Mouse (Mus musculus) neutrophil, adult 83 days (primary cell): ENCODE results near the gene Gm5460. TPM values are rescaled to one million over a fixed set of nuclear protein-coding genes. Genes with fewer than 3 reads are reported as not detected.

ENCODE experiments used
- total RNA-seq, 2 experiments: library from RNA; stranded (reverse); gene quantifications; one replicate each; pipeline ENCODE4 v1.2.4; 2023

The Gm5460 gene
- not detected for total RNA-seq

DNA sequence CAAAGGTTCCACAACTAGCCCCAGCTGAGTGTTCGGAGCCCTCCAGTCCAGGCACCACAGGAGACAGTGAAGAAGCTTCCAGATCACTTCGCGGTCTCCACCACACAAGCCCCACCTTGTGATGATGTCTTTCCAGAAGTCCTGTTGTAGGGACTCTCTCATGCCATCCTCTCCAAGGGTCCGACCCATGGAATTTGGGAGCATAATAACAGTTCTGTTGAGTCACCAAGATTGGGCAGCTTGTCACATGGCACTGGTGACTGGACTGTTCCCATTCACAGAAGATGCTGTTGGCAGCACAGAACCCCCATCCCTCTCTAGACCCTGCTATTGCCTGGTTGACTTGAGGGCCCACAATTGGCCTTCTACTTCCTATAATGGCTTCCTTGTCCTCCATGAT lies at the start of gene Gm5460:
Gene Gm5460, plus strand, starts transcription at position 378 of the 400 bp plus-strand sequence.

DNA sequence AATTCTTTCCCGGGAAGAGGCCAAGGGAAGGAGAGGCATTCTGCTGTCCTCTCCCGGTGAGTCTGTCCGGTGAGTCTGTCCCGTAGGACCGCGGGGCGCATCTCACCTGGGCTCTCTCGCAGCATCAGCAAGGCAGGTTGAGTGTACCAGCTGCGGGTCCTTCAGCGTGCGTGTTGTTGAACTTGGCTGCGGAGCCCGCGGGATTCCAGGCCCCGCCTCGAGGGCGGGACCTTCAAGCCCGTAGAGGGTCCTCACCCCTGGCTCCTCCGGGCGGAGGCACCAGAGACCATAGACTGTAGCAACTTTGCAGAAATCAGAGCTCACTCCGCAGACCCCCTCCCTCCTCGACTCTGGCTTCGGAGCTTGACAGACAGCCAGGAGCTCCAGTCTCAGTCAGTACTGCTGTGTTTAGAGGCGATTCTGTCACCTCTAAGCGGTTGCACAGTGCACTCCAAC lies 37.9 kb upstream of the Gm5460 start, which contains the start of gene Zfp488:
Gene Zfp488, minus strand, starts transcription at position 161 of the 456 bp plus-strand sequence.

DNA sequence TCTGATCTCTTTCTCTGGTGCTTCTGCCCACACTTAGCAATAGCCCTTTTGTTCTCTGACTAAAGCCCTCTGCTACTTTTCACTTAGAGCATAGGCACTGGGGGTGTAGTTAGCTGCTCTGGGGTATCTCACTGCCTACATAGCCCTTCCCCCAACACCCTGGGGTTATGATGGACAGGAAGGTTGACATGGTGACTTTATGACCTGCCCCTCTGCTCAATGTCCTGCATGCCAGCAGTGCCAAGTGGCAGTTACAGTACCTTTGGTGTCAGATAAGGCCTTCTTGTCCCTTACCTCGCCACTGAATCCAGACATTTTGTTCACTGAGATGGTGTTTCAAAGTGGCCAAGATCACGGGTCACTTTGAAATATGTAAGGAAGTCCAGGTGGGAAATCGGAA lies 1.5 kb upstream of the Gm5460 start, which contains the start of gene Gm30083:
Gene Gm30083, minus strand, starts transcription at position 120 of the 400 bp plus-strand sequence.

DNA sequence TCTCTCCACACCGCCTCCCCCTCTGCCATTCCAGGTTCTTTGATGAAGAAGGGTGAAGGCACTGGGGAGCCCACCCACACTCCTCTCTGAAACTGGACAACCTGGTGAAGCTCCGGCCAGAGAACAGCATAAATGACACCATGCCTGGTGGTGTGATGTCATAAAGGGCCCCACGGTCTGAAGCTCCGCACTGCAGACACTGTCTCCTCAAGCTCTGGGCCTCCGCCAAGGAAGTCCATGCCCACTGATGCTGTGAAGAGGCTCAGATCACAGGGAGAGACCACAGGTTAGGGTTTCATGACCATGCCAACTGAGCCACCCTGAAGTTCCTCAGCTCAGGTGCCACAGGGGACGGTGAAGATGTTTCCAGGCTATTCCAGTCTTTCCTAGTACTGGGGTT lies 36.0 kb downstream of the Gm5460 start, which contains the start of gene Antxrl:
Gene Antxrl, plus strand, starts transcription at position 192 of the 400 bp plus-strand sequence.

DNA sequence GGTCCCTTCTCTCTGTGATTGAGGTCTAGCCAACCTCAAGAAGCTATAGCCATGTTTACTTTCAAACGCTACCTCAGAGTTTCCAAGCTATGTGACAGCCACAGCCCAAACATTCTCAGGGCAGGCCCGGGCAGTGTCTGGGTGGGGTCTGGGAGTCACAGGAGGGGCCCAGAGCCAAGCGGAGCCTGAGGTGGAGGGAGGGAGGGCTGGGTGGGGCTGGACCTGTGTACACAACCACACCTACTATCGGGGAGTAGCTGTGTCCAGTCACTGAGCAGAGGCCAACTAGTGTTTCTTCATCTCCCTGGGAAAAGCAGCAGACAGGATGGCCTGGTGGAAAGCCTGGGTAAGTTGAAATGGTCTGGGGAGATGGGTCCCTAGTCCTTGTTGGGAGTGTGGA lies 69.2 kb downstream of the Gm5460 start, which contains the start of gene Anxa8:
Gene Anxa8, plus strand, starts transcription at position 251 of the 400 bp plus-strand sequence.

Other genes with a start within 250 kb of the Gm5460 start
- not detected for gene Gdf10, start 93.2 kb upstream of the Gm5460 start, total RNA-seq
- not detected for gene Gdf2, start 75.7 kb upstream of the Gm5460 start, total RNA-seq
- gene Rbp3, start 62.8 kb upstream of the Gm5460 start, total RNA-seq = not detected
- gene Zfp488, start 38.0 kb upstream of the Gm5460 start, total RNA-seq = under 1 TPM in 1 of 2 experiments, not detected in 1; 0.11 TPM
- gene Gm30083, start 1.6 kb upstream of the Gm5460 start, total RNA-seq = not detected
- gene Antxrl, start 35.9 kb downstream of the Gm5460 start, total RNA-seq = not detected
- gene Anxa8, start 69.2 kb downstream of the Gm5460 start, total RNA-seq = not detected
- not detected for gene A630023A22Rik, start 86.0 kb downstream of the Gm5460 start, total RNA-seq
- gene Npy4r, start 135.7 kb downstream of the Gm5460 start, total RNA-seq = not detected
- not detected for gene Gprin2, start 184.9 kb downstream of the Gm5460 start, total RNA-seq
- gene Syt15, start 202.8 kb downstream of the Gm5460 start, total RNA-seq = not detected